Mouse (Mus musculus) frontal cortex, postnatal 14 days (tissue): ENCODE data around the gene Spsb2.
"Not testable (repeated sequence)": the region's sequence is repeated elsewhere in the genome, so short reads cannot be mapped to it uniquely, and the experiment has no call there.

ENCODE experiments used
- DNase-seq, 2 experiments: peaks; one replicate each; pipeline ENCODE4 v3.0.0; 2022; ENCODE audit warnings: low spot score in 2 of 2

Gene Spsb2

DNA sequence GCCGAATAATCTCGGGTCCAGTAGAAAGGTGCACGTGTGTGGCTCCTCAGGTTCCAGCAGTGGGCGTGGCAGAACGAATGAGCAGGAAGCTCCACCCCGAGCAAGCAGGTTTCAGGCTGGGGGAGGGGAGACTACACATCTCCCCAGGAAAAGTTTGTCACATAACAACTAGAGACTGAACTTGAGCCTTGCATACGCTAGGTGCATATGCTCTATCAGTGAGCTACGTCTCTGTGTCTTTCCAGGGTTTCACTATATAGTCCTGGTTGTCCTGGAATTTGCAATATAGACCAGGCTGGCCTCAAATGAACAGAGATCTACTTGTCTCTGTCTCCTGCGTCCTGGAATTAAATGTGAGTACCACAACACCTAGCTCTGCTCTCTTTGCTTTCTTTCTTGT is 6.1 kb upstream of the Spsb2 start:
- DNase-seq: not testable (repeated sequence)

DNA sequence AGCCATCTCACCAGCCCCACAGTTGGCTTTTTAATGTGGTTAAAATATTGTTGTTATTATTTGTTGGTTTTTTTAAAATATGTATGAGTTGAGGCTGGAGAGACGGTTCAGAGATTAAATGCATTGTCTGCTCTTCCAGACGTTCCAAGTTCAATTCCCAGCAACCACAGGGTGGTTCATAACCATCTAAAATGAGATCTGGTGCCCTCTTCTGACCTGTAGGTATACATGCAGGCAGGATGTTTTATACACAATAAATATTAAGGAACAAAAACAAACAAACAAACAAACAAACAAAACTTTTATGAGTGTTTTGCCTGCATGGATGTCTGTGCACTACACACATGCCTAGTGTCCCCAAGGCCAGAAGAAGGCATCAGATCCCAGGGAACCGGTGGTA is 5.4 kb upstream of the Spsb2 start:
- DNase-seq: no peak

DNA sequence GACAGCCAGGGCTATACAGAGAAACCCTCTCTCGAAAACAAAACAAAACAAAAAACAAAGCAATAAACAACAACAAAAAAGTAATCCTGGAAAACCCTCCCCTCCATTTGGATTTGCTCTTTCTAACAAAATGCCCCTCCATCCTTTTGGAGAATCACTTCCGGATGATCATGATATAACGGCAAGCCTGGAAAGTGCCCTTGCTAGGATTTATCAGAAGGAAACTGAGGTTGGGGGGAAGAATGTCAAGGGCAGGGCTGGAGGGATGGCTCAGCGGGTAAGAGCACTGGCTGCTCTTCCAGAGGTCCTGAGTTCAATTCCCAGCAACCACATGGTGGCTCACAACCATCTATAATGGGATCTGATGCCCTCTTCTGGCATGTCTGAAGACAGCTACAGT is 4.8 kb upstream of the Spsb2 start:
- not testable (repeated sequence) for DNase-seq

DNA sequence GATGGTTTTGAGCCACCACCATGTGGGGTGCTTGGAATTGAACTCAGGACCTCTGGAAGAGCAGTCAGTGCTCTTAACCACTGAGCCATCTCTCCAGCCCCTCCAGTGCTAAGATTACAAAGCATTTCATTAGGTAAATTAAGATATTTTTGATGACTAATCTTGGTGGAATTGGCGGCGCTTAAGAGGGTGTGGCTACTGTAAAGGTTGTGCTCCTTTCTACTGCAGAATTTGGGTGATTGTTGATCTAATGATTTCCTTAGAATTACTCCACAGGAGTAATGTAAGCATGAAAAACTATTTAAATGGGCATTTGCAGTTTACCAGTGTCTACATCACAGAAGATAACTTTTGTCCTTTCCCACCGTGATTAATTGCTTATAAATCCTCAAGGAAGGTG is 4.1 kb upstream of the Spsb2 start:
- no peak for DNase-seq

DNA sequence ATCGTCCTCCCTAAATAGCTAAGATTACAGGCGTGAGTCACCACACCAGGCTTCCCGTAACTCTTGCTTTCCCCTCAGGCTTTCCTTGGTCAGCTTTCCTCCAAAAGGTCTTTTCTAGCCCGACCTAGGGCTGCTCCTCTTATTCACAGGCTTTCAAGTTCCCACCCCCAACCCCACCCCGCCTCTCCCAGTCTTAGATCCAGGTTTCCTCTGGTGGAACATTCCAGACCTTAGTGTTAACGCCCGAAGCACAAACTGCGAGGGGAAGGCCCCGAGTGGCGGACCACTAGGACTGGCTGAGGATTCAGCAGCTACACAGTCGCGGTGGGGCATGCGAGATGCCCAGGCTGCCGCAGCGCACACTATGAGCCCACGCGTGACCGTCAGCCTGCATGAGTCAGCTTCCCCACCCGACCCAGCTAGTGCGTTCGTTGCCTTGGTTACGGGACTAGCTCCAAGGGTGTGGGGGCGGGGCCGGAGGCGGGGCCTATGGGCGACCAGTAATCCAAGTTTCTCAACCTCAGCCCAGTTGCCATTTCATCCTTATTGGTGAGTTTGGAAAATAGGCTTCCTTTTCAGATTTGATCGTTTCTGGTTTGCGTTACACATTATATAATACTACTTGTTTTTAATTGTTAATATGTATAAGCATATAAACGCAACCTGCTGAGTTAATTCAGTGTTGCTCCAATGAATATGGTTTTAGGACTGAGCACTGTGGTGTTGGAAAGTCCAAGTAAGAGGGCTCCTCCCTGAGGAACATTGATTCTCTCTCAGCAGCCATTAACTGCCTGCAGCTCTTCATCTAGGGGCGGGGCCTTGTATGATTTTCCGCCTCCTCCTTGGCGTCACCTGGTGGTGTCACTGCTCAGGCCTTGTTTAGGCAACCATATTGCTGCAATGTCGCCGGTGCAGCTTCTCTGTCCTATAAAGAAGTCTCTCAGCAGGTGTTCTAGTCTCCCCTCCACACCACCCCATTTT is 2.8 kb upstream of the Spsb2 start:
- DNase-seq: peak; percentile 95

DNA sequence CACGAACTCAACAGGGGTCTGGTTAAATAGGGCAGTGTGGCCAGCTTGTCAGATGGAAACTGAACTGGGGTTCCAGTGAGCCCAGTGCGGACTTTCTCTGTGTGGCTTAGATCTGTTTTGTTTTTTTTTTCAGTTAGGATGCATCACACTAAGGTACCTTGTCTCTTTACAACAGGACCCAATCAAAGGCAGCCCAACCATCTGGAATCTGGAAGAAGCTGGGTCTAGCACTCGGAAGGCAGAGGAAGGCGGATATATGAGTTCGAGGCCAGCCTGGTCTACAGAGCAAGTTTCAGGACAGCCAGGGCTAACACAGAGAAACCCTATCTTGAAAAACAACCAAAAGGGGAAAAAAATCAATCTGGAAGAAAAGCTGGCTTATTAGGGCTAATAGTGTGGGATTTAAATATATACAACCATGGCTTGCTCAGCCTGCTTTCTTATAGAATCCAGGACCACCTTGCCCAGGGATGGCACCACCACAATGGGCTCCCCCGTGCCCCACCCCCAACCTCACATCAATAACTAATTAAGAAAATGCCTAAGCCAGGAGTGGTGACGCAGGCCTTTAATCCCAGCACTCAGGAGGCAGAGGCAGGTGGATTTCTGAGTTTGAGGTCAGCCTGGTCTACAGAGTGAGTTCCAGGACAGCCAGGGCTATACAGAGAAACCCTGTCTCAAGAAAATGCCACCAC is 1.9 kb upstream of the Spsb2 start:
- DNase-seq: no peak

DNA sequence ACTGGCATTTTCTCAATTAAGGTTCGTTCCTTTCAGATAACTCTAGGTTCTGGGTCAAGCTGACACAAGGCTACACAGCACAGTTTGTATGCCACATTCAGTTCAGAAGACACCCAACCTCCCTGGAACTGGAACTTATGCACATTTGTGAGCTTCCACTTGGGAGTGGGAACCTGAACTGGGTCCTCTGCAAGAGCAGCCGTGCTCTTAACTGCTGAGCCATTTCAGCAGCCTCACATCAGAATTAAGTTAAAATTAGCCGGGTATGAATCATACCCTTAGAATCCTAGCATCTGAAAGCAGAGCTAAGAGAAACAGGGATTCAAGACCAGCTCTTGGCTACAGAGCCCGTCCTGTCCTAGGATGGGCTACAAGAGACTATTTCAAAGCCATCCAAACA is 1.1 kb upstream of the Spsb2 start:
- no peak for DNase-seq

DNA sequence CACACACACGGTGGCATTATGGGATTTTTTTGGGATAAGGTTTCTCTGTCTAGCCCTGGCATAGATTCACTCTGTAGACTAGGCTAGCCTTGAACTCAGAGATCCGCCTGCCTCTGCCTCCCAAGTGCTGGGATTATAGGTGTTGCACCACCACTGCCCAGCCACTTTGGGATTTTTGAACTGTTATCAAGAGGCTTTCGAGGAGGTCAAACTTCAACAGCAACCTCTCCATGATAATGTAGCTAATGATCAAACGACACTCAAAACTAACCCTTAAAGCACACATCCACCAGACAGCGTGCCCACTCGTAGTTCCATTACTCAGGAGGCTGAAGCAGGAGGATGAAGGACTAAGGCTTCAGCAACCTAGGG is 489 bp upstream of the Spsb2 start:
- no peak for DNase-seq

DNA sequence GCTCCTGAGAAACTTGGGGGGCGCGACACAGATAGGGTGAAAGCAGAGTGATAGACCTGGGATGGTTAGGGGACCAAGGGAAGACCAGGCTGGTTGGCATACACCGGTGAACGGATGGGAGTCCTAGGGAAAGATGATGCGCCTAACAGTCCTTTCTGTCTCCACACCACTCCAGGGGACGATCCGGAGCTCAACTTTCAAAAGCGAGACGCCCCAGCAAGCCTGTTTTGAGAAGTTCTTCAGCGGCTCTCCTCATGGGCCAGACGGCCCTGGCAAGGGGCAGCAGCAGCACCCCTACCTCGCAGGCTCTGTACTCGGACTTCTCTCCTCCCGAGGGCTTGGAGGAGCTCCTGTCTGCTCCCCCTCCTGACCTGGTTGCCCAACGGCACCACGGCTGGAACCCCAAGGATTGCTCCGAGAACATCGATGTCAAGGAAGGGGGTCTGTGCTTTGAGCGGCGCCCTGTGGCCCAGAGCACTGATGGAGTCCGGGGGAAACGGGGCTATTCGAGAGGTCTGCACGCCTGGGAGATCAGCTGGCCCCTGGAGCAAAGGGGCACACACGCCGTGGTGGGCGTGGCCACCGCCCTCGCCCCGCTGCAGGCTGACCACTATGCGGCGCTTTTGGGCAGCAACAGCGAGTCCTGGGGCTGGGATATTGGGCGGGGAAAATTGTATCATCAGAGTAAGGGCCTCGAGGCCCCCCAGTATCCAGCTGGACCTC is 752 bp downstream of the Spsb2 start:
- DNase-seq: peak; percentile 64 to 68

DNA sequence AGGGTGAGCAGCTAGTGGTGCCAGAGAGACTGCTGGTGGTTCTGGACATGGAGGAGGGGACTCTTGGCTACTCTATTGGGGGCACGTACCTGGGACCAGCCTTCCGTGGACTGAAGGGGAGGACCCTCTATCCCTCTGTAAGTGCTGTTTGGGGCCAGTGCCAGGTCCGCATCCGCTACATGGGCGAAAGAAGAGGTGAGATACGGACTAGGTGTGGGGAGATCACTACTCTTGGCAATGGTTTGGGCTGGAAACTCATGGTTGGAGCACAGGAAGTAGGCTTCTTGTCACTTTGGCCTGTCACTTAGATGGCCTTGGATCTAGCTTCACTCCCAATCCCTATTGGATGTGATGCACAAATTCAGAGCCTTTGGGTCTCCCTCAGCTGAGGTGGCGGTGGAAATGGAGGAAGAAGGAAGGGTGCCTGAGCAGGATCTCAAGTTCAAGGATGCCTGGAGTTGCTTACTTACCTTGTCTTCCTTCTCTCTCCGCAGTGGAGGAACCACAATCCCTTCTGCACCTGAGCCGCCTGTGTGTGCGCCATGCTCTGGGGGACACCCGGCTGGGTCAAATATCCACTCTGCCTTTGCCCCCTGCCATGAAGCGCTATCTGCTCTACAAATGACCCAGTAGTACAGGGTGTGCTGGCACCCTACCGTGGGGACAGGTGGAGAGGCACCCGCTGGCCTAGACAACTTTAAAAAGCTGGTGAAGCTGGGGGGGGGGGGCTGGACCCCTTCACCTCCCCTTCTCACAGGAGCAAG is 1.5 kb downstream of the Spsb2 start:
- no peak for DNase-seq

DNA sequence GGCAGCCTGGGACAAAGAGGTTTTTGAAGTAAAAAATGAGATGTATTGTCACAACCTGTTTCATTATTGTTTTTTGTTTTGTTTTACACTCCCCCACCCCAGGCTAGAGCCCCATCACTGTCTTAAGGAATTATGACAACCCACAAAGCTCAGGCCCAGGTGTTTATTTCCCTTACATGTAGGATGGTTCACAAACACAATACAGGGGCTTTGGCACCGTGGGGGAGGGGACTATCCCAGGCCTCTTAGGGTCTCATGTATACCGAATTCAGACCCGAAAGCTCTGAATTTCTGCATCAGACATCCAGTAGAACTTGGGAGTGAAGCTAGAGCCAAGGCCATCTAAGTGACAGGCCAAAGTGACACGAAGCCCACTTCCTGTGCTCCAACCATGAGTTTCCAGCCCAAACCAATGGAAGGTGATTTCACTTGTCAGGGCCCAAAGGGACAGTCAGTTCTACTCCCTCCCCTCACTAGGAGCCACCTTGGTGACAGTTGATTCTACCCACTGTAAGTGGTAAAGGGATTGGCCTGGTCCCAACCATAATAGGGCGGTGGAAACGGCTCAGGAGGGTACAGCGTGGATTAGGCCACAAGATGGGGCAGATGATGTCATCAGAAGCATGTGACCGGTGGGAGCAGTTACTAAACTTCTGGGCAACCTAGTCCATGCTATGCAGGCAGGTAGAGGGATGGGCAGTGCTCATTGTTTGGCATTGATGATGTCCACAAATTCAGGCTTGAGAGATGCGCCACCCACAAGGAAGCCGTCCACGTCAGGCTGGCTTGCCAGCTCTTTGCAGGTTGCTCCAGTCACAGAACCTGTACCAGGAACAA is 2.3 kb downstream of the Spsb2 start:
- not testable (repeated sequence) for DNase-seq

DNA sequence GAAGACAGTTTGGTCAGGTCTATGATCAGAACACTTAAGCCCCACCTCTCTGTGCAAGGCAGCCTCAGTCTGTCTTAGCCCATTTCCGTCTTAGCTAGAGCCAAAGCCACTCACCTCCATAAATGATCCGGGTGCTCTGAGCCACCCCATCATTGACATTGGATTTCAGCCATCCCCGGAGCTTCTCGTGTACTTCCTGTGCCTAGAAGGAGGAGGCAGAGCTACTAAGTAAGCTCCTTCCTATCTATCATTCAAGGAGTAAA is 2.9 kb downstream of the Spsb2 start:
- no peak for DNase-seq

DNA sequence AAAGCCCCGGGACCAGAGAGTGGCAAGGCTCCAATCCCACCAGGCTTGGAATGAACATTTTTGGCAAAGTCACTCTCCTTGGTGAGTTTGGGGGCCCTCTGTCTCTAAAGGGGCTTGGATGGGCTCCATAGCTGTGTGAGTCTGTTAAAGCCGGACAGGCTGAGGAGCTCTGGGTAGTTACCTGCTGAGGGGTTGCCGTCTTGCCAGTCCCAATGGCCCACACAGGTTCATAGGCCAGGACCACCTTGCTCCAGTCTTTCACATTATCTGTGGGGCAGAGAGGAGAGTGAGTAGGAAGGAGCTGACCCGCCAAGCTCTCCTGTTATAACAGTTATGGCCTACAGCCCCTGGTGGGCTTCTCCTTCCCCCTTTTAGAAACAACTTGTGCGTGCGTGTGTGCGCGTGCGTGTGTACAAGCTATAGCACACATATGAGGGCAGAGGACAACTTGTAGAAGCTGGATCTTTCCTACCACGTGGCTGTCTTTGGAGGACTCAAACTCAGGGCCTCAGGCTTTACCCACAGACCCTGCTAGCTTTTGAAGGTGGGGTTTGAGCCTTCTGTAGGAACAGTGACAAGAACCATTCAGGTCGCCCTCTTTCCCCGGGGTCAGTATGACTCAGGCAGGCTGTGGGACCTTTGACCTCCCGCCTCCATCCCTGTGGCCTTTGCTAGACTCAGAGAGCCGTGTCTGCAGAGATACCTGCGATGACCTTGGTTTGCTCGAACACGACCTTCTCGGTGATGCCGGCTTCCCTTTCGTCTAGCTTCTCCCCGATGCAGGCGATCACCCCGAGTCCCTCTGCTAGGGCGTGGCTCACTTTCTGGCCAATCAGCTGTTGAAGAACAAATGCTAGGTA is 3.5 kb downstream of the Spsb2 start:
- DNase-seq: no peak

DNA sequence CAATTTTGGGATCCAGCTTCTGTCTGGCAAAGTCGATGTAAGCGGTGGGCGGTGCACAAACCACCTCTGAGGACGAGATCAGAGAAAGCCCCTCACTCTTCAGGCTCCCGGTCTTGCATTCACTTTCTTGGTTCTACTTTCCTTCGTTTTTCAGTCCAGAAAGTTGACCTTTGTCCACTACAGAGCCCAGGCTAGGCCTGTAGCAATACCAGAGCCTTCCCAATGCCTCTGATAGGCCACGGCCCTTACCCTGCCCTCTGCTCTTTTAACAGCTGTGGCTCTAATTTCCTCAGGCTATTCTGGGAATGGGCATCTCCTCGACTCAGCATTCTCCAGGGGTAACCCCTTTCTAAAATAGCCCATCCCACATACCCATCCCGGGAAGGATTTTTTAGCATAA is 4.4 kb downstream of the Spsb2 start:
- no peak for DNase-seq

DNA sequence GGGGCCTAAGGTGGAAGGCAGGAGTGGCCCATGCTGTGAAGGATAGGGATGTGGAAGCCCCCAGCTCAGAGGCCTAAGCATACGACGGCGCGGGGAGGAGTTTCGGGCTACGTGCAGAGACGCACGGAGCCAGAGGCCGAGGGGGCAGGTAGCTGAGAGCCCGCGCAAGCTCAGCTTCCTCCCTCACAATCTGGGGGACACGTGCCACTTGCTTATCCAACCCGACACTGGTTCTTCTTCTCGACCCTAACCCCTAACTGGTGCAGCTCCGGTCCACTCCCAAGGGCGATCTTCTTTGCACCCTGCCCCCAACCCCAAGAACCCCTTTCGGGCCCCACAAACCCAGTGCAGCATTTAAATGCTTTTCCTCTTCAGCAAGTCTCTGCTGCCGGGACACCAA is 5.0 kb downstream of the Spsb2 start:
- DNase-seq: peak; percentile 64 to 70

DNA sequence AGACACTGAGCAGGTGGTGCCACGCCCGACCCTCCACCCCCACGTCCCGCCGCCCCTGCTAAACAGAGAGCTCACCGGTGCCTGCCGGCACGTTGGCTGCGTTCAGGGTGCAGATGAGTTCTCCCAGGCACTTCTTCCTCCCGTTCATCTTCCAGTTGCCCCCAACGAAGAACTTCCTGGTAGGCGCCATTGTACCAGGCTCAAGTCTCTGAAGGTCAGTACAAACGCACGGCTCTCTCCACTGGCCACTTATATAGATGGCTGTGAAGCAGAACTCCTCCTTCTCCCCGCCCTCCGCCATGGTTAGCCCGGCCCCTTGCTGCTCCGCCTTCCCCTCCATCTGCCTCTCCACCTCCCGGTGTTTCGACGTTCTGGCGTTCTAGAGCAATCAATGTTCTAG is 5.5 kb downstream of the Spsb2 start, which contains the start of gene Tpi1:
Gene Tpi1 (minus strand): TSS at position 364 of the 400 bp plus-strand sequence.
- peak; percentile 82 to 86 for DNase-seq

DNA sequence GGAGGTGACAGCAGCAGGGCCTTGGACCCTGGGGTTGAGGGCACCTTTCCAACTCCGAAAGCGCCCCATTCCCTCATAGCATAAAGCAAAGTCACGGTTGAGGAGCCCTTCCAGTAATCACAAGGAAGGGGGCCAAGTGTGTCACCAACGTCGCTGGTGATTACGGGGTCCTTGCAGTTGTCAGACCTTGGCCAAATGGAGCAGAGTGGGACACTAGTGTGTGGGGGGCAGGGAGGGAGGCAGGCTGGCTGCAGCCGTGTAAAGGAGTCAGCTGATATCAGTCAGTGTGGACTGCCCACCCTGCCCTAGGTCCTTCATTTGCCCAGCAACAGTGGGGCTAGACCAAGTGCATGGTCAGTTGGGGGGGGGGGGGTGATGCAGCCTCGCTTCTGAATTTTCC is 6.0 kb downstream of the Spsb2 start:
- no peak for DNase-seq

DNA sequence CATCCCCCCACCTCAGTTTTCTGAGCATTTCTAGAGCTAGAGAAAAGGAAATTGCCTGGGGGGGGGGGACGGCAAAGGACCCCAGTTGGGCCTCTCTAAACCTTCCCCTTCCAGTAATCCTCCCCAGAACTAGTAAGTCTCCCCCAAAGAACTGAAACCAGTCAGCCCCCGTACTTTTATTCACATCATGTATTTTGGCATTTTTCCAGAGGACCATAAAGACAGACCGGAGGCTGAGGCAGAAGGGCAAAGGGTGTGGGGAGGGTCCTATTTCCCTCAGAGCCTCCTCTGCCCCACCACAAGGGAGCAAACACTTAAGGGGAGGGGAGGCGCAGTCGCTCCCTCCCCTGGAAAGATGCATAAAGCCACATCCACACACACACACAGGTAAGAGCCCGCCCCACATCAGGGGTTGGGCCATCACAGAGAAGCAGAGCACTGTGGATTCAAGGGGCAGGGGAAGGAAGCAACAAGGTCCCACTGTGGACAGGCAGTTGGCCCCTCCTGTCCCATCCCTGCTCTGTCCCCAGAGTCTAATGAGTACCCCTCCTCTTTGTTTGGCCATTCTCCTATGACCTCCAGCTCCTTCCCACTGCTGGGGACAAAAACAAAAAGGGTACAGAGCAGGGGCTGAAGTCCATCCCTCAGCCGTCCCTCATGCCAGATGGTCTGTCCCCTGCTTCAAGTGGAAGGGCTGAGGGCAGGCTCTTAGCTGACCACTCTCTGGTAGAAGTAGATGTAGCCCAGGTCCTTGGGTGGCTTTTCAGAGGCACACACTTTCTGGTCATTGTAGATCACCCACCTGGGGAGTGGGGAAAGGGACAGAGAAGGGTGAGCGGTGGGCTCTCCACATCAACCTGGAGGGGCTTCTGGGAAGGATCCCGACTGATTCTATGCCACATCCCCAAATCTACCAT is 6.7 kb downstream of the Spsb2 start:
- peak in 1 of 2 experiments; percentile 13 for DNase-seq

DNA sequence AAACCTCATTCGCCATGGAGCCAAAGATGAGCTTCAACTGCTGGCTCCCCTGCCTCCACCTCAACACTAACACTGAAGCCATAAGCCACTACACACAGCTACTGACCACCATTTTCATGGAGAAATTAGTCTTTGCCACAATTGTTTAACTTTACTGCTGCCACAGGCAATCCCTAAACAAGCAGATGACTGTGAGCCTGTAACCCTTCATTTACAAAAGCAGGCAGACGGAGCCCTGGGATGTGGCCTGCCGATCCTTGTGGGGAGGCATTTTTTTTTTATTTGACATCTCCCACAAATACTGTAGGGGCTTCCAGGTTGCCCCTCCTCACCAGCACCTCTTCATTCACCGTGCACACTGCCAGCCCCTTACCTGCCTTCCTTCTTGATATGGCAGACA is 8.2 kb downstream of the Spsb2 start:
- DNase-seq: no peak
